Mouse (Mus musculus): ENCODE measurements around the gene Cacng3.

Cacng3 gene

GRCm38 (mm10) chr7:122723358-122723876, 53.1 kb downstream of the Cacng3 start:
- no peak for DNase-seq

- no peak for DNase-seq
Measured at GRCm38 (mm10) chr7:122726376-122726775, 56.1 kb downstream of the Cacng3 start.

- no peak for DNase-seq
Measured at GRCm38 (mm10) chr7:122728186-122728585, 57.9 kb downstream of the Cacng3 start.

GRCm38 (mm10) chr7:122728846-122729245, 58.6 kb downstream of the Cacng3 start:
- DNase-seq: no peak

GRCm38 (mm10) chr7:122735323-122735722, 65.0 kb downstream of the Cacng3 start:
- no peak for DNase-seq

DNA sequence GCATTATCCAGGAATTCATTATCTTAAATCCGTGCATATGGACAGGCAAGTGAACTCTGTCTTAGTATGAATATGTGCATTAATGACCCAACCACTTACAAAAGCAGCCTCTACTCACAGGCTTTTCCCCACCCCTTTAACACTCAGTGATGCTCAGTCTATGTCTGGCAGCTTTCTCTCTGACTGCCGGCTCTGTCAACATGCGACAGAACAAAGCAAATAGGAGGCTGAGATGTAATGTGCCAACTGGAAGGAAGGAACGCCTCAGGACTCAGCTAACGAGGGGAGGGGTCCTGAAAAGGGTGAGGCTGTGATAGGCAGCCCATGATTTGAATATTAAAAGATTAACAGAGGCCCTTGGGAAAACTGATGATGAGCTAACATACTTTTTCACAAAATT, 68.2 kb downstream of the Cacng3 start:
- no peak for DNase-seq

DNA sequence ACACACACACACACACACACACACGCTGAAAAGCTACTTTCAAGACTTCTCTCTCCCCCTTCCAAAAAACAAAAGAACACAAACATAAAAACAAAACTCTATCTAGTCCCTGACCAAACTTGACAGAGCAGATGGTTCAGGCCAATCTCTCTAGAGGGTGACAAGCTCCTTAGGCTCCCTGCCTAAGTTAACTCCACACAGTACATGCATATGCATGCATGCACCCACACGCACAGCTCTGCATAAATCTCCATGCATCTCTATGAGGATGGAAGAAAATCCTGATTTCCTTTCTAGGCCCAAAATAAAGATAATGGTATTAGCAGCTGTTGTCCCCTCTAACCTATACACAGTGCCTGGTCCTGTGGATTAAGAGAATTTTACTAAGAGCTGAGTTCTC, 70.4 kb downstream of the Cacng3 start:
- DNase-seq: no peak

DNA sequence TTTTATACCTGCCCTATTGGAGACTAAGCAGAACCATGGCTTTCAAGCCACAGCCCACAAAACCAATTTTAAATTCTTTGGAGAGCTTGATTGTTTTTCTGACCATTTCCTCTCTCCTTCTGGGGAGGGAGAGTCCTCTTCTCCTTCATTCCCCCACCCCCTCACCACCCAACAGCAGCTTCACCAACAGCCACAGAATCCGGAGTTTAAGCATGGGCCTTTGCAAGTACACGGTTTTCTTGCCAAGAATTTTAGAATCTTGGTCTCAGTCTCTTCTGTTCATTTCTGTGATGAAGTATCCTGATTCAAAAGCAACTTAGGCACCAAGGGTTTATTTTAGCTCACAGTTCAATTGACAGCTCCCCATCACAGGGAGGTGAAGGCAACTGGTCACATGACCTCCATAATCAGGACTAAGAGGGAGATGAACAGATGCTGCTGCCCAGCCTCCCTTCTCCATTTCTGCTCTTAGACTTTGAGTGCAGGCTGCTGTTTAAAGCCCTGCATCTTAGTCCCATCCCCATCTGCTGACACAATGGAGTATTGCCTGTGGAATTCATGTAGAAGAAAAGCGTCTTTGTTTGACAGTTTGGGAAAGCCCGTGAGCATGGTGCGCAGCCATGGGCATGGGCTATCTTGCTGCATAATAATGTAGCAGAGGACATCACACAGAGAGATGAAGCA, 85.8 kb downstream of the Cacng3 start:
- no peak for DNase-seq

DNA sequence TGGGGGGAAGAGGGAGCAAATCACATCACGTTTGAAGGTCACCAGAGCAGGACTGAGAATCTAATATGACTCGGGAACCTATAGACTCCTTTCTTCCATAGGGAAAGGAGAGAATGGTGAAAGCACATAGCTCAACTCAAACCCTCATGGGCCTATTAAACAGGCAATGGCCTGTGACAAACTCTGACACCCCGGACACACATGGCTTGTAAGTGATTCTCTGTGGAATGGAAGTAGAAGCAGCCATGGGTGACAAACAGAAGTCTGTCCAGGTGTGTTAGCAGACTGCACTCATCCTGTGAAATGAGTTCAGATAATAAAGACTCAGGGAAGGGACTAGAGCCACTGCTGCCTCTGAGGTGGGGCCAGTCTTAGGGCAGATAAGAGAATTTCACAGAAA, 88.4 kb downstream of the Cacng3 start:
- no peak for DNase-seq

DNA sequence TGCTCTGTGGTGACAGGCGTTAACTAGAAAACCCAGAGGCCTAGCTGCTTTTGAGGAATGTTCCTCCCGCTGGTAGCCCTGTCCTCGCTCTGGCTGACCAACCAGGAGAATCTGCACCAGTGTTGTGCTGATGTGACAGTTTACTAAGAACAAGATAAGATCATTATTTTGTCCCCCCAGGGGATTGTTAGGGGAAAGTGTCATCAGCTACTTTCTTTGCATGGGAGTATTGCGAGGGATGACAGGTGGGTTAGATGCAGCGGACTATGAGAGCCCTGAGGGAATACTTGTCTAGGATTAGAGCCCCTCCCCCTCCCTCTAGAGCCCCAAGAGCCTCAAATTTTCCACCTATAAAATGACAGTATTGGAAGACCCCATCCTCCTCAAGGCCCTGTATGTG, 94.2 kb downstream of the Cacng3 start:
- no peak for DNase-seq

GRCm38 (mm10) chr7:122768292-122769020, 98.2 kb downstream of the Cacng3 start:
- peak; percentile 76 for DNase-seq

DNA sequence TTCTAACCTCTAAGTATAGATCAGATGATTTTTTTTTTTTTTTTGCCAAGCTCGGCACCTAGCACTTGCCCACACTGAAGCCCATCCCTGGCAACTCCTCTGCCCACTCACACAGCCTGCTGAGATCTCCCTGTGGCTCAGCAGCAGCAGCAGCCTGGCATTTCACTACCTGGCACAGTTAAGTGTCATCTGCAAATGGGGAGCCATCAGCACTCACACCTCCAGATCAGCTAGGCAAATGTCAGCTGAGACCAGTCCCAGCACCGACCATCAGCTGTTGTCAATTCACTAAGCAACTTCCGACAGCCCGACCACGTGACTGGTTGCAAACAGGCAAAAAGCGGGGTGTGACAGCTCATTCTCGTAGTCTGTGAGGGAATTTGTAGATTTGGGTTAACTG, 109.3 kb downstream of the Cacng3 start:
- DNase-seq: peak; percentile 71

- DNase-seq: peak; percentile 31
Measured at GRCm38 (mm10) chr7:122789929-122790328, 119.6 kb downstream of the Cacng3 start.

GRCm38 (mm10) chr7:122793655-122794346, 123.5 kb downstream of the Cacng3 start:
- peak; percentile 78 for DNase-seq

DNA sequence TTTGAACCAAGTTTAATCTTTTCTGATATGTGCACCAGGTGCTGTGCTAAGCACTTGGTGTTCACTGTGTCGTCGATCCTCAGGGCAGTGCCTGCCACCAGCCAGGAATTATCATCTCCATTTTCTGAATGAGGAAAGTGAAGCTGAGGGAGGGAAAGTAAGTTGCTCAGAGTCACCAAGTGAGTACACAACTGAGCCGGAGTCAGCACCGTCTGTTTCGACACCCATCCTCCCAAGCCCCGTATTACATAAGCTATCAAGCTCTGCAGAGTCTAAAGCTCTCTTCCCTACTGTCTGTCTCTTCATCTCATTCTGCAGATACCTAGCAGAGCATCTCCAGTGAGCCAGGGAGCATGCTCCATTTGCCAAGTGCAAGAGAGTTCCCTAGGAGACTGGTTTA, 124.8 kb downstream of the Cacng3 start:
- DNase-seq: peak; percentile 40

DNA sequence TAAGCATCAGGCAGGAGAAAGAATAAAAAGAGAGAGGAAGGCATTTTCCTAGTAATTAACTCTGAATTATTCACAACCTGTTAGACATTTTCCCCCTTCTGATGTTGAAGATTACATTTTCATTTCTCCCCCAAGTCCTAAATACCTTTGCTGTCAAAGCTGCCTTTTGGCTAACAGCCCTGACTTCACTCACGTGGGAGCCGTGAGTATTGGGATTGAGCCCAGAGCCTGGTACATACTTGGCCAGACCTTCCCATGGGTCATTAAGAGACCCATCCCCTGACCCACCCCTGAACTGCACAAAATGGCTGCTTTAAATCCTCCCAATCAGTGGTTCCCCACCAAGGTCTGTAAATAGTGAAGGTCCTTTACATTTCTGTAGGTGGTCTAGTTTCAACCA, 130.5 kb downstream of the Cacng3 start:
- DNase-seq: peak; percentile 41

DNA sequence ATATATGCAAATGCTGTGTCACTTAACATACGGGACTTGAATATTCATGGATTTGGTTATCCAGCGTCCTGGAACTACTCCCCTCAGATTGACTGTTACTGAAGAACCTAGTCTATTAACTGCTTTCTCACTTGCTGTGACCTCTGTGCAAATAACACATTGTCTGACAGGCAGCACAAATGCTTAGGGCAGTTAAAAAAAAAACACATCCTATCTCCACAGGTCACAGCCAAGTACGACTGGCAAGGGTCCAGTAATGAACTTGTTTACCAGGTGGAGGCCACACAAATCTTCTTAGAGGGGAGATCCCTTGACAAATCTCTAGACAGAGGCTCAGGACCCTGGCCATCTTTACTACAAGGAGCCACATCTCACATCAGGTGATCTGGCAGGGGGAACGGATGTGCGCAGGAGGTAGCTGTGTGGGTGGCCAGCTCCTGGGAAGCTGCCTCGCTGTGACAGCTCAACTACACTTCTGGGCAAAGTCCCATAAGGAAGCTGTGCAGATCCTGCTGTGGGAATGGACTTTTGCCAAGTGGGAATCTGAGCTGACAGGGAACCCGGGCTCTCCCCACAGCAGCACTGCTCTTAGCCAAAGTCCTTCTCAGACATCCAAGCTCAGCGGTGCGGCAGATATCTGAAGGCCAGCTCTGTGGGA, 133.7 kb downstream of the Cacng3 start:
- peak; percentile 98 for DNase-seq

DNA sequence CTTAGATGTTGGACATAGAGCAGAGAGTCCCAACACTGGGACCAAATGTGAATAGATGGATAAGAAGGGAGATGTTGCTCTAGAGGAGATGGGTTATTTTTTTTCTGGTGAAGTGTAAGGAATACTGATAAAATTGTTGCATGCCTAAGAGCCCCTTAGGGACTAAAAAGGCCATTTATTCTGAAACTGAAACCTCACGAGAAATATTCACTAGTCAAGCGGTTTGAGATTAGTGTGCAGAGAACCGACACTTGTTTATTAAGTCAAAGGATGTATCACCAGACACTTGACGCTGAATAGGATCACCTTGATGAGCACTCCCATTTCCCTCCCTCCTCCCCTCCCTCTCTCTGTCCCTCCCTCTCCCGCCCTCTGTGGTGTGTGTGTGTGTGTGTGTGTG, 136.2 kb downstream of the Cacng3 start:
- DNase-seq: no peak

DNA sequence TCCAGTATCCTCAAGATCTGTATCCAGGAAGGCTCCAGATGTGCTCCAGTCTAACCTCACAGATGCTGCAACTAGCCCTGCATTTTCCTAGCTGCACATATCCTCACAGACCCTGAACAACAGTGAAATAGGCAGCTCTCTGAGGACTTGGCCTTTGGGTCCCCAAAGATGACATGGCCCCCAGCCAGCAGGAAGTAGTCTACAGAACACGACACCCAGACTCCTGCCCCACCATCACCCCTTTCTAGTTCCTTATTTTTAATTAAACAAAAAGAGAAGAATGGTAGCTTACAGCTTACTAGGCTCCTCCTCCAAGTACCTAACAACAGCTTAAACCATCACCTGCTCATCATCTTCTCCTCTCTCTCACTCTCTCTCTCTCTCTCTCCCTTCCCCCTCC, 143.4 kb downstream of the Cacng3 start:
- DNase-seq: no peak

DNA sequence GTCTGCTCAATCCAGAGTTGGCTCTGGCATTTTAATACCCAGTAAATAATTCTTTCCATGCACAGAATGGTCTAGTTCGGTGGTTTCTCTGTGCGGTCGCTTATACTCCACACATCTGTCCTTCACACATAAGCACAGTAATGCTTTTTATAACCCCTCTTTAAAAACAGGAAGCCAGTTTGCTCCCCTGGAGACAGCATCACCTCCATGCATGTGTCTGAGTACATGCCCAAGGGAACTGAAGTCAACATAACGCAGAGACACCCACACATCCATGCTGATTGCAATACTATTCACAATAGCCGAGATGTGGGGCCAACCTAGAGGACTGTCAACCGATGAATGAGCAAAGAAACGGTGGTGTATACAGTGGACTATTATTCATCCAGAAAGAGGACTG, 147.3 kb downstream of the Cacng3 start:
- DNase-seq: no peak

All from heart, adult 11 months (tissue).